Mouse (Mus musculus): Measurements from ENCODE around the gene Pick1.

Pick1 gene

GRCm38 (mm10) chr15:79229058-79229821 lies at the start of gene Pick1, which contains the start of gene Gm49486:
Pick1 (plus strand) TSS chr15:79229173.
Gm49486 (plus strand) TSS chr15:79229391.
- DNase-seq, result peak; percentile 86 to 90

- DNase-seq, result peak in 1 of 2 experiments; percentile 28
Measured at GRCm38 (mm10) chr15:79185213-79185612, 43.8 kb upstream of the Pick1 start.

GRCm38 (mm10) chr15:79187819-79188218 lies 41.2 kb upstream of the Pick1 start:
- no peak for DNase-seq

- DNase-seq, result no peak
Measured at GRCm38 (mm10) chr15:79191426-79191825, 37.5 kb upstream of the Pick1 start.

GRCm38 (mm10) chr15:79192450-79192849 lies 36.5 kb upstream of the Pick1 start:
- DNase-seq, result no peak

GRCm38 (mm10) chr15:79192885-79193845 lies 35.8 kb upstream of the Pick1 start:
- DNase-seq, result peak; percentile 42 to 58

GRCm38 (mm10) chr15:79194048-79194447 lies 34.9 kb upstream of the Pick1 start:
- no peak for DNase-seq

- no peak for DNase-seq
Measured at GRCm38 (mm10) chr15:79194946-79195345, 34.0 kb upstream of the Pick1 start.

GRCm38 (mm10) chr15:79195492-79195891 lies 33.5 kb upstream of the Pick1 start:
- peak; percentile 19 to 20 for DNase-seq

- DNase-seq, result no peak
Measured at GRCm38 (mm10) chr15:79199390-79199976, 29.5 kb upstream of the Pick1 start.

GRCm38 (mm10) chr15:79201491-79202150 lies 27.4 kb upstream of the Pick1 start:
- DNase-seq, result no peak

- DNase-seq, result no peak
Measured at GRCm38 (mm10) chr15:79202575-79202974, 26.4 kb upstream of the Pick1 start.

- no peak for DNase-seq
Measured at GRCm38 (mm10) chr15:79208211-79208610, 20.8 kb upstream of the Pick1 start.

GRCm38 (mm10) chr15:79208758-79209439 lies 20.1 kb upstream of the Pick1 start:
- peak; percentile 55 to 73 for DNase-seq

- no peak for DNase-seq
Measured at GRCm38 (mm10) chr15:79210357-79210756, 18.6 kb upstream of the Pick1 start.

- no peak for DNase-seq
Measured at GRCm38 (mm10) chr15:79212750-79213446, 16.1 kb upstream of the Pick1 start.

- peak in 1 of 2 experiments; percentile 11 for DNase-seq
Measured at GRCm38 (mm10) chr15:79213591-79213990, 15.4 kb upstream of the Pick1 start.

- DNase-seq, result no peak
Measured at GRCm38 (mm10) chr15:79216191-79216590, 12.8 kb upstream of the Pick1 start.

- DNase-seq, result no peak
Measured at GRCm38 (mm10) chr15:79219572-79219971, 9.4 kb upstream of the Pick1 start.

- no peak for DNase-seq
Measured at GRCm38 (mm10) chr15:79223641-79224040, 5.3 kb upstream of the Pick1 start.

- peak; percentile 76 to 81 for DNase-seq
Measured at GRCm38 (mm10) chr15:79224685-79225084, 4.3 kb upstream of the Pick1 start.

Measured in lung, adult 18-20 months (tissue).